Mouse (Mus musculus): ENCODE measurements around the gene Mak. TPM values are rescaled to one million over a fixed set of nuclear protein-coding genes. Genes with fewer than 3 reads are reported as not detected.

The Mak gene
- total RNA-seq (2022), result 1 to 10 TPM; 3.1 to 3.7 (median 3.2) TPM

- peak; percentile 52 to 62 for DNase-seq (ENCODE audit: low spot score in 2 of 2)
These were observed at the start of gene Mak for GRCm38 (mm10) chr13:41079421-41079780. Gene Mak, minus strand, starts transcription at chr13:41079706.

GRCm38 (mm10) chr13:41129061-41129460 lies 49.6 kb upstream of the Mak start:
- DNase-seq (ENCODE audit: low spot score in 2 of 2), result peak in 1 of 2 experiments; percentile 35

- no peak for DNase-seq (ENCODE audit: low spot score in 2 of 2)
These were observed 48.8 kb upstream of the Mak start for GRCm38 (mm10) chr13:41128326-41128725.

GRCm38 (mm10) chr13:41123666-41124225 lies 44.2 kb upstream of the Mak start:
- DNase-seq (ENCODE audit: low spot score in 2 of 2), result no peak

GRCm38 (mm10) chr13:41119152-41119945 lies 39.8 kb upstream of the Mak start:
- no peak for DNase-seq (ENCODE audit: low spot score in 2 of 2)

GRCm38 (mm10) chr13:41113940-41114339 lies 34.4 kb upstream of the Mak start, which contains the start of gene Sycp2l:
Gene Sycp2l, plus strand, starts transcription at chr13:41114307.
- no peak for DNase-seq (ENCODE audit: low spot score in 2 of 2)

GRCm38 (mm10) chr13:41110935-41111334 lies 31.4 kb upstream of the Mak start, which contains the start of gene Gcm2:
Gene Gcm2, minus strand, starts transcription at chr13:41111035.
- no peak for DNase-seq (ENCODE audit: low spot score in 2 of 2)

- no peak for DNase-seq (ENCODE audit: low spot score in 2 of 2)
These were observed 26.0 kb upstream of the Mak start for GRCm38 (mm10) chr13:41105541-41105940.

GRCm38 (mm10) chr13:41103841-41104525 lies 24.5 kb upstream of the Mak start:
- no peak for DNase-seq (ENCODE audit: low spot score in 2 of 2)

GRCm38 (mm10) chr13:41100031-41100430 lies 20.5 kb upstream of the Mak start:
- DNase-seq (ENCODE audit: low spot score in 2 of 2), result no peak

- no peak for DNase-seq (ENCODE audit: low spot score in 2 of 2)
These were observed 18.8 kb upstream of the Mak start for GRCm38 (mm10) chr13:41098325-41098724.

- no peak for DNase-seq (ENCODE audit: low spot score in 2 of 2)
These were observed 18.0 kb upstream of the Mak start for GRCm38 (mm10) chr13:41097324-41098058.

GRCm38 (mm10) chr13:41094160-41094559 lies 14.7 kb upstream of the Mak start:
- DNase-seq (ENCODE audit: low spot score in 2 of 2), result no peak

GRCm38 (mm10) chr13:41091271-41091670 lies 11.8 kb upstream of the Mak start:
- no peak for DNase-seq (ENCODE audit: low spot score in 2 of 2)

- DNase-seq (ENCODE audit: low spot score in 2 of 2), result no peak
These were observed 9.2 kb upstream of the Mak start for GRCm38 (mm10) chr13:41088746-41089145.

- DNase-seq (ENCODE audit: low spot score in 2 of 2), result no peak
These were observed 5.6 kb upstream of the Mak start for GRCm38 (mm10) chr13:41085140-41085539.

- no peak for DNase-seq (ENCODE audit: low spot score in 2 of 2)
These were observed 5.0 kb upstream of the Mak start for GRCm38 (mm10) chr13:41084521-41084920.

- no peak for DNase-seq (ENCODE audit: low spot score in 2 of 2)
These were observed 1.2 kb upstream of the Mak start for GRCm38 (mm10) chr13:41080700-41081099.

- no peak for DNase-seq (ENCODE audit: low spot score in 2 of 2)
These were observed 353 bp upstream of the Mak start for GRCm38 (mm10) chr13:41079859-41080258.

GRCm38 (mm10) chr13:41078690-41079420 lies 651 bp downstream of the Mak start:
- DNase-seq (ENCODE audit: low spot score in 2 of 2), result no peak

GRCm38 (mm10) chr13:41077921-41078320 lies 1.6 kb downstream of the Mak start:
- DNase-seq (ENCODE audit: low spot score in 2 of 2), result no peak
